Mouse (Mus musculus): ENCODE data around the gene Acin1. TPM values are rescaled to one million over a fixed set of nuclear protein-coding genes. Genes with fewer than 3 reads are reported as not detected.
"Not testable (repeated sequence)": the region's sequence is repeated elsewhere in the genome, so short reads cannot be mapped to it uniquely, and the experiment has no call there.

Gene Acin1
- total RNA-seq, 4 experiments from 2014 or later = 154 to 188 (median 170) TPM

GRCm38 (mm10) chr14:54643011-54643410 is 43.7 kb downstream of the Acin1 start:
- DNase-seq (ENCODE audit: low spot score in 2 of 2) = no peak

- no peak for DNase-seq (ENCODE audit: low spot score in 2 of 2)
Observed at GRCm38 (mm10) chr14:54642224-54642944, 44.3 kb downstream of the Acin1 start.

- peak; percentile 82 to 86 for DNase-seq (ENCODE audit: low spot score in 2 of 2)
Observed at GRCm38 (mm10) chr14:54641305-54641969, 45.3 kb downstream of the Acin1 start, which contains the start of gene Cdh24. Cdh24 (minus strand) TSS chr14:54641364.

DNA sequence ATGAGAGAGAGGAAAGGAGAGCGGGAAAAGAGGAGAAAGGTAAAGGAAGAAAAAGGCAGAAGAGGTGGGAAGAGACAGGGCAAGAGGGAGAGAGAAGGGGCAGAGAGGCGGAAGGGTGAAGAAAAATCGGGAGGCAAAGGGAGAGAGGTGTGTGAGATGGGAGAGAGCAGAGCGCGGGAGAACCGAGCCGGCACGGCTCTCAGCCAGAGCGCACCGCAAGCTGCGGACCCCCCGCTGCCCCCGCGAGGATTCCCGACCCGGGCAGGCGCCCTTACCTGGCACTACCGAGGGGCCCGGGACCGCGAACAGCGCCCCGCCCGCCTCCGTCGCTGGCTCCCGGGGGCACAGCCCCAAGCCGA is 45.8 kb downstream of the Acin1 start, which contains the start of gene Gm17606:
Gm17606 (plus strand) TSS at position 7 of the 359 bp plus-strand sequence.
- no peak for DNase-seq (ENCODE audit: low spot score in 2 of 2)

DNA sequence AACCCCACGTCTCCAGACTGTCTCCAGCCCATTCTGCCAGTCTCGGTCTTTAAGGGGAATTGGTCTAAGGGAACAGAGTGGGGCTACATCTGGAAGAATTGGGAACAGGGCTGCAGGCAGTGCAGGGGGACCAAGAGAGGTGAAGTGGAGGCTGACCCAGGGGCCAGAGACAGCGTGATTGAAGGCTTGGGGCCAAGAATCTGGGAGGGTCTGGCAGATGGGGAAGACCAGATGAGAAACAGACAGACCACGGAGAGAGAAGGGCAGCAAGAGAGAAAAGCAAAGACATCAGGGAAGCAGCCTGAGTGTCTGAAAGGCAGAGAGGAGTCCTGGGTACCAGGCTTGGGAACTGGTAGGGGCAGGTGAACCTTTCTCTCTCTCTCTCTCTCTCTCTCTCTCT is 46.6 kb downstream of the Acin1 start:
- no peak for DNase-seq (ENCODE audit: low spot score in 2 of 2)

- peak in 1 of 2 experiments; percentile 38 for DNase-seq (ENCODE audit: low spot score in 2 of 2)
Observed at GRCm38 (mm10) chr14:54638210-54638609, 48.5 kb downstream of the Acin1 start.

DNA sequence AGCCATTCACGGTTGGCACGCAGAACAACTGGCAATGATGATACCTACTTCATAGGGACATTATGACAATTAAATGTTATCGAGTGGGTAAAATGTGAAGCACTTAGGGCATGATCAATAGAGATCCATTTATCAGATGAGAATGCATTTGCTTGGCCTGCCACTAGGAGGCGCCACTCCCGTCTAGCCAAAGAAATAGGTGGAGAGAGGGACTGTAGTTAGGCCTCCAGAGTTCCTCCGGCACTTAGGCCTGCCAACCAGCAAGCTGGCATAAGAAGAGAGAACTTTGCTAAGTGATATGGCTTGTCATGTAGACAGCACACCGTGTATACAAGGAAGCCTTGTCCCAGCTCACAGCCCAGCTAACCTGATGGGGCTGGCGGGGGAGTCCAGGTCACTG is 49.8 kb downstream of the Acin1 start:
- DNase-seq (ENCODE audit: low spot score in 2 of 2) = no peak

GRCm38 (mm10) chr14:54634182-54634581 is 52.5 kb downstream of the Acin1 start:
- DNase-seq (ENCODE audit: low spot score in 2 of 2) = no peak

GRCm38 (mm10) chr14:54632252-54632651 is 54.5 kb downstream of the Acin1 start:
- DNase-seq (ENCODE audit: low spot score in 2 of 2) = no peak

GRCm38 (mm10) chr14:54631240-54631599 is 55.5 kb downstream of the Acin1 start:
- DNase-seq (ENCODE audit: low spot score in 2 of 2) = no peak

GRCm38 (mm10) chr14:54630583-54631239 is 56.0 kb downstream of the Acin1 start:
- DNase-seq (ENCODE audit: low spot score in 2 of 2) = no peak

DNA sequence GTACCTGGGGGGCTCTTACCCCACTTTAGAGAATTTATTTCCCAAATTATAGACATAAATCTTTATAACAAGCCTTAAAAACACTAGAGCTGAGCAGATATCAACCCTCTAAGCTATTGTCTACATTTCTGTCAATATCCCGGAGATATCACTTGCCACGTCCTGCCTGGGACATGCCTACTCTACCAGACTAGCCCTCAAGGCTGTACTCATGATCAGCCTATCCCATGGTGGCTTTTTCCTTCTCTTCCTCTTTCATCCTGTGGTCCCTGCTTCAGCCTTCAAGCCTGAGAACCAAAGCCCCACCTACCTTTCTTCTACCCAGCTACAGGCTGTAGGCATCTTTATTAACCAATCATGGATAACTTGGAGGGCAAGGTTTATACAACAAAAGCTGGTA is 56.9 kb downstream of the Acin1 start:
- no peak for DNase-seq (ENCODE audit: low spot score in 2 of 2)

DNA sequence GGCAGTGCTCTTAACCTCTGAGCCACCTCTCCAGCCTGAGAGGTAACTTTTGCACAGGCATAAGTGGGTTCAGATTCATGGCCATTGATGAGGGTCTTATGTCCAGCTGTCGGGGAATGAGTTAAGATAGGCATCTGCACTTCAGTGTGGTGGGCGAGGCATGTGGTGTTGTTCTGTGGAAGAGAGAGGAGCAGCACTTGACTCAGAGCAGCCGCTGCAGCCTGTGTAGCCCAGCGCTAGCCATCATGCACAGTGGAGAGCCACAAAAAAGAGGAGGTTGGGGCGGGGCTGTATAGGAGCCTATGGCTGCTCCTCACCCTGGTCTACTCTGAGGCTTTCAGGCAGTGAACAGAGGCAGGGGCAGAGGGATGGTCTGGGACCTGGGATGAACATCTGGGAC is 58.6 kb downstream of the Acin1 start:
- DNase-seq (ENCODE audit: low spot score in 2 of 2) = no peak

DNA sequence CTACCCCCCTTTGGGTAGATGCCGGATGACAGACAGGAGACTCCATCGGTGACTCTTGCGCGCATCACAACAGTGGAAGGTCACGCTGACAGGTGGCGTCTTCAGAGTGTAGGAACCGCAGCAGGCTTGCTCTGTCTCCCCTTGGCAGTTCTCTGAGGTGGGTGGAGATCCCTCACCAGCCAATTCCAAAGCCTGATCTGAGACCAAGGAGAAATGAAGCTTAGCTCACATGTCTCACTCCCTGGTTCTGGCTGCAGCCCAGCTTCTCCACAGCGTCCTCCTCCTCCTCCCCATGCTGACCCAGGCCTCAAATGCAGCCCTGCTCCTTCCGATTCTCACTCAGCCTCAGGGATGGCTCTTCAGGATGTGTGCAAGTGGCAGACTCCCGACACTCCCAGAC is 61.8 kb downstream of the Acin1 start:
- DNase-seq (ENCODE audit: low spot score in 2 of 2) = peak in 1 of 2 experiments; percentile 33

GRCm38 (mm10) chr14:54623334-54623733 is 63.4 kb downstream of the Acin1 start:
- DNase-seq (ENCODE audit: low spot score in 2 of 2) = no peak

DNA sequence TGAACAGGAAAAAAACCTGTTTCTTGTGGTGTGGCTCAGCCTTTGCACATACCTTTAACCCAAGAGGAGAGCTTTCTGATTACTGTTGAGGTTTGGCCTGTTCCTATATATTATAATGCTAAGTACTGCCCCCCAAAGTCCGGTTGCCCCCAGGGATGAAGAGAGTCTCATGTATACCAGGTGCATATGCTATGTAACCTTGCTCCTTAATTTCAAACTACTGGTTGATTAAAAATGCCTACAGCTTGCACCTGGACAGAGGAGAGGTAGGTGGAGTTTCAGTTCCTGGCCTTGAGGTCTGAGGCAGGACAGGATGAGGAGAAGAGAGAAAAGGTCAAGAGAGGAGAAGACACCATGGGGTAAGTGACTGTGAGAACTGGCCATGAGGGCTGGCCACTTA is 65.6 kb downstream of the Acin1 start, which contains the start of gene Psmb11:
Psmb11 (plus strand) TSS at position 301 of the 400 bp plus-strand sequence.
- no peak for DNase-seq (ENCODE audit: low spot score in 2 of 2)

- peak; percentile 88 to 93 for DNase-seq (ENCODE audit: low spot score in 2 of 2)
Observed at GRCm38 (mm10) chr14:54617897-54618365, 68.8 kb downstream of the Acin1 start, which contains the start of gene Psmb5. Psmb5 (minus strand) TSS chr14:54618022.

DNA sequence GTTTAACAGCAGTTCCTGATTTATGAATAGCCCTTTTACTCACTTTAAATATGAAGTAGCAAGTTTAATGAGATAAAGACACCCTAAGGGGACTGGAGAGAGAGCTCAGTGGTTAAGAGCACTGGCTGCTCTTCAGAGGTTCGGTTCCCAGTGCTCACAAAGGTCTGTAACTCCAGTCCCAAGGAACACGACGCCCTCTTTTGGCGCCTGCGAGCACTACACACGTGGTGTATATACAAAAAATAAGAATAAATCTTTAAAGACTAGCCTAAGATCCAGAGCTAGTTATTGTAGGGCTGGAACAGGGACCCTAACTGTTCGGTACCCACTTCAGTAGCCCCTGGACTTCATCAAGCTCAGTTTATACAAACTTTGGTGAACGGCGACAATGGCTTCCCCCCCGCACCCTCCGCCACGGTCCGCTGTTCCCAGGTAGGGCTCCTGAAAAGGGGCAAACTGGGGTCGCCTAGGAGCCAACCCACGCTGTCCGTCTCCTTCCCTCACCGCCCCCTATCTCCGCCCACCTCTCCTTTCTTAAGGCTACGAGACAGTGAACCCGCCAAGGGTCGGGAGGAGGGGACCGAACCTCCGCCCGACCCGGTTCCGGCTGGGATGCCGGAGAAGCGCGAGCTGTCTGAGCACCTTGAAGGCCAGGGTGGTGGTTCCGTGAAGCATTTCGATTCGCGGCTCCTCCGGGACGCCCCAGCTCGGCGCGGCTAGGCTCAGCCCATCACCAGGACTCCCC is 69.4 kb downstream of the Acin1 start:
- no peak for DNase-seq (ENCODE audit: low spot score in 2 of 2)

DNA sequence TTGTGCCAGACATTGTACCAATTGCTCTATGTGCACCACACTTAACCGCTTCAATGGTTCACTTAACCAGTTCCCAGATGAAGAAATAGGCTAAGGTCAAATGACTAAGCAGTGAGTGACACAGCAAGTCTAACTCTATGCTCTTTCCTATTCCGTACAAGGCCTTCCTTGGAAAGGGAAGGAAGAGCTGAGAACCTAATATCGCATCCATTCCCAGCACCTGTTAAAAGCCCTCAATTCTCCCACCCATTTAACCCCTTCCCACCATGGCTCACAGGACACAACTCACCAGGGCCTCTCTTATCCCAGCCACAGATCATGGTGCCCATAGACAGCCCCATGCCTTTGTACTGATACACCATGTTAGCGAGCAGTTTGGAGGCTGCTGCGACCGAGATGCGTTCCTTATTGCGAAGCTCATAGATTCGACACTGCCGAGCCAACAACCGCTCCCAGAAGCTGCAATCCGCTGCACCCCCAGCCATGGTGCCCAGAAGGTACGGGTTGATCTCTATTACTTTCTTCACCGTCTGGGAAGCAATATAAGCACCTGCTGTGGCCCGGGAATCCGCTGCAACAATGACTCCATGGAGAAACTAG is 70.4 kb downstream of the Acin1 start:
- no peak for DNase-seq (ENCODE audit: low spot score in 2 of 2)

DNA sequence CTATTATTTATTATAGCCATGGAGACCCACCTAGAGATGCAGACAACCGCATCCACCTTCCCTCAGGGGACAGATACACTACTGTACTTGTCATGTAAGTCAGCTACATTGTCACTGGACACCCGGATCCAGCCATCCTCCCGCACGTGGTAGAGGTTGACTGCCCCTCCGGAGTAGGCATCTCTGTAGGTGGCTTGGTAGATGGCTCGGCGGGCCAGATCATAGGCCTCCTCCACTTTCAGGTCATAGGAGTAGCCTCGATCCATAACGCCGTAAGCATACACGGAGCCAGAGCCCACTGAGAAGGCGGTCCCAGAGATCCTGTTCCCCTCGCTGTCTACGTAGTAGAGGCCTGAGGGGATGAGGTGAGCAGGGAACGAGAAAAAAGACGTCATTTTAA is 72.6 kb downstream of the Acin1 start:
- DNase-seq (ENCODE audit: low spot score in 2 of 2) = not testable (repeated sequence)

DNA sequence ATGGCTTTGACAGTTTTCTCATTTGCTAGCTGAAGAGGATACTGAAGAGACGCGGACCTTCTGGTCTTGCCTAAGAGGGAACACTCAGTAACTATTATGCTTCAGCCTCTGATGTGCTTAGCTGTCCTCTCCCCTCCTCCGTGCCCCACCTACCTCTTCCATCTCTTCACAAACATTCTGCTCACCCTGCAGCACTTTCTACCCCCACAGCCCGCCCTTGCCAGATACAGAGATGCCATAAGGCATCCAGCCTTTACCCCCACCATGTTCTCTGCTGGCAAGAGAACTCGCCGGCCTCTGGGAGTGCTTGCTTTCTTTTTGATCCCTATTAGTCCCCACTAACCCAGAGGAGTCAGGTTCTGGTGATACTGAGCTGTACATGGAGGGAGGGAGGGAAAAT is 76.1 kb downstream of the Acin1 start:
- peak in 1 of 2 experiments; percentile 63 for DNase-seq (ENCODE audit: low spot score in 2 of 2)
